Mouse (Mus musculus): ENCODE measurements at regions not wholly inside any gene's neighbourhood (a gene's known extent, or its start where the extent isn't known, plus 50 kb on each side); places are given as distances from the start of the nearest gene placed in this dataset.

GRCm38 (mm10) chr17:79180277-79181130 lies 128.8 kb downstream of the Qpct start:
- no peaks in the 10 kb centered on the region for H3K27me3 ChIP-seq (replicated peaks)
- H3K79me2 ChIP-seq (replicated peaks; ENCODE audit: control insufficient read depth, extremely low read depth, insufficient read depth, poor library complexity, severe bottlenecking), result no peaks in the 10 kb centered on the region
- DNase-seq (ENCODE audit: extremely low read depth), result no peak
- no peak overlapping the region for H3K27ac ChIP-seq (ENCODE audit: insufficient read depth, low read depth)
- H3K9ac ChIP-seq (ENCODE audit: insufficient read depth, low read depth), result no peak overlapping the region
- H3K4me1 ChIP-seq (ENCODE audit: control insufficient read depth in 1 of 2, insufficient read depth in 2 of 2), result no peaks in the 10 kb centered on the region; a peak in 1 of 4 replicates
- no peaks in the 10 kb centered on the region for H3K9me3 ChIP-seq (replicated peaks; ENCODE audit: low read length)
- H3K4me2 ChIP-seq (ENCODE audit: insufficient read depth, low read depth, poor library complexity, severe bottlenecking), result no peak overlapping the region
- in situ Hi-C loops (cut with MboI; ENCODE audit: low pct_ligation_motif_present, low pct_unique_long_range_greater_than_20kb, low sequenced_read_pairs) (no loop called here), dilution Hi-C loops (cut with MboI; ENCODE audit: extremely low pct_ligation_motif_present, extremely low pct_unique_long_range_greater_than_20kb, low sequenced_read_pairs) (no loop called here)
- TF ChIP-seq SIN3A (IDR thresholded peaks at IDR 0.05; ENCODE audit: low read length) (no peak), TCF12 (IDR thresholded peaks at IDR 0.05; ENCODE audit: low read depth, low read length) (no peak), ETS1 (conservative IDR thresholded peaks at IDR 0.05; ENCODE audit: low read depth, low read length) (no peak), RCOR1 (conservative IDR thresholded peaks at IDR 0.05; ENCODE audit: low read depth, low read length) (no peak), SMC3 (IDR thresholded peaks at IDR 0.05; ENCODE audit: low read depth, low read length) (no peak), JUND (conservative IDR thresholded peaks at IDR 0.05; ENCODE audit: low read depth, low read length) (no peak), POLR2A (IDR thresholded peaks at IDR 0.05; ENCODE audit: low read depth, low read length) (no peak), UBTF (IDR thresholded peaks at IDR 0.05; ENCODE audit: low read depth, low read length) (no peak), ZMIZ1 (IDR thresholded peaks at IDR 0.05; ENCODE audit: low read depth, low read length) (no peak), E2F4 (IDR thresholded peaks at IDR 0.05; ENCODE audit: insufficient replicate concordance, low read depth, low read length) (no peak), MAX (IDR thresholded peaks at IDR 0.05; ENCODE audit: low read length) (no peak), GABPA (IDR thresholded peaks at IDR 0.05; ENCODE audit: insufficient replicate concordance, low read depth, low read length) (no peak), CTCF (conservative IDR thresholded peaks at IDR 0.05 in 1 of 2, IDR thresholded peaks at IDR 0.05 in 1 of 2; ENCODE audit: low read depth in 2 of 2, low read length in 2 of 2) (no peak), MAZ (IDR thresholded peaks at IDR 0.05; ENCODE audit: low read depth, low read length) (no peak), ZNF384 (IDR thresholded peaks at IDR 0.05; ENCODE audit: low read depth, low read length) (no peak), ELF1 (IDR thresholded peaks at IDR 0.05; ENCODE audit: low read depth, low read length) (no peak)
- H3K36me3 ChIP-seq (replicated peaks in 1 of 2; ENCODE audit: control insufficient read depth in 1 of 2, insufficient read depth in 1 of 2, low read length in 1 of 2), result no peaks in the 10 kb centered on the region
- H3K4me3 ChIP-seq (replicated peaks in 1 of 3; ENCODE audit: low read depth in 2 of 3, low read length in 2 of 3, poor library complexity in 1 of 3), result no peak overlapping the region

DNA sequence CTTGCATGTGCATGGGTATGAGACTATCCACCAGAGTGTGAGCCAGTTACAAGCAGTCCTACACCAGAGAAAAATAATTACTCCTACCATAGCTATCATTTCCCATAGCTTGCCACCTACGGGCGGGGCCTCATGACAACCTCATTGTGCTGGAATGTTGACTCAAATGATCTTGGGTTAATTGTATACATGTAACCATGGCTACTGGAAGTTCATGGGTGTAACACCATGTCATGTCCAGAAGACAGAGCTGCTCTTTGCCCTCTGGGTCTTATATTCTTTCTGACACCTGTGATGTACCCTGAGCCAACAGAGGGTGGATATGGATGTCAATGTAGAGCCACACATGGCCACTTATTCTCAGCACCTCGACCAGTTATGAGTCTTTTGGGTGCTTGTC lies 125.6 kb downstream of the Qpct start:
- Histone ChIP-seq H3K4me3 (replicated peaks in 1 of 3; ENCODE audit: low read depth in 2 of 3, low read length in 2 of 3, poor library complexity in 1 of 3) (no peak overlapping the region), H3K36me3 (replicated peaks in 1 of 2; ENCODE audit: control insufficient read depth in 1 of 2, insufficient read depth in 1 of 2, low read length in 1 of 2) (no peaks in the 10 kb centered on the region), H3K9me3 (replicated peaks; ENCODE audit: low read length) (no peaks in the 10 kb centered on the region), H3K27me3 (replicated peaks) (no peaks in the 10 kb centered on the region), H3K9ac (ENCODE audit: insufficient read depth, low read depth) (no peak overlapping the region), H3K79me2 (replicated peaks; ENCODE audit: control insufficient read depth, extremely low read depth, insufficient read depth, poor library complexity, severe bottlenecking) (no peaks in the 10 kb centered on the region), H3K4me2 (ENCODE audit: insufficient read depth, low read depth, poor library complexity, severe bottlenecking) (no peak overlapping the region), H3K27ac (ENCODE audit: insufficient read depth, low read depth) (no peak overlapping the region), H3K4me1 (ENCODE audit: control insufficient read depth in 1 of 2, insufficient read depth in 2 of 2) (peaks cover 0 to 4% of the 10 kb centered on the region in 2 experiments; a peak in 1 of 4 replicates)
- in situ Hi-C loops (cut with MboI; ENCODE audit: low pct_ligation_motif_present, low pct_unique_long_range_greater_than_20kb, low sequenced_read_pairs) (no loop called here), dilution Hi-C loops (cut with MboI; ENCODE audit: extremely low pct_ligation_motif_present, extremely low pct_unique_long_range_greater_than_20kb, low sequenced_read_pairs) (no loop called here)
- no peak for TF ChIP-seq NELFE (IDR thresholded peaks at IDR 0.05; ENCODE audit: low read depth, low read length)
- no peak for TF ChIP-seq UBTF (IDR thresholded peaks at IDR 0.05; ENCODE audit: low read depth, low read length)
- no peak for TF ChIP-seq EP300 (IDR thresholded peaks at IDR 0.05; ENCODE audit: low read length)
- no peak for TF ChIP-seq CHD1 (IDR thresholded peaks at IDR 0.05; ENCODE audit: low read depth, low read length)
- TF ChIP-seq POLR2A (IDR thresholded peaks at IDR 0.05; ENCODE audit: low read depth, low read length), result no peak
- no peak for TF ChIP-seq NRF1 (IDR thresholded peaks at IDR 0.05; ENCODE audit: low read depth, low read length)
- no peak for TF ChIP-seq ETS1 (conservative IDR thresholded peaks at IDR 0.05; ENCODE audit: low read depth, low read length)
- no peak for TF ChIP-seq POLR2AphosphoS2 (IDR thresholded peaks at IDR 0.05; ENCODE audit: low read depth, low read length)
- no peak for TF ChIP-seq MAX (IDR thresholded peaks at IDR 0.05; ENCODE audit: low read length)
- TF ChIP-seq PAX5 (IDR thresholded peaks at IDR 0.05; ENCODE audit: low read length), result no peak
- DNase-seq (ENCODE audit: extremely low read depth), result no peak
